Mouse (Mus musculus) liver, postnatal 0 days (tissue): ENCODE results near the gene Cfap300. TPM values are rescaled to one million over a fixed set of nuclear protein-coding genes. Genes with fewer than 3 reads are reported as not detected.

ENCODE experiments used
- ATAC-seq: fragments of 200-750 bp; cut with Nextera tagmentation; 2 replicates; pipeline ENCODE4 v1.8.0; 2017; ENCODE audit warnings: mild to moderate bottlenecking, moderate library complexity
- DNase-seq: peaks from one replicate; pipeline ENCODE4 v3.0.0-alpha.2; 2016
- H3K27ac ChIP-seq: fragments of 300-500 bp; sonication (generic); 2 replicates; pipeline ENCODE4 v1.5.1; 2014; ENCODE audit warnings: antibody characterized with exemption, moderate library complexity, mild to moderate bottlenecking, low read depth
- H3K27me3 ChIP-seq: fragments of 300-500 bp; sonication (generic); 2 replicates; pipeline ENCODE4 v1.6.1; 2014; ENCODE audit warnings: low read length, control low read depth, mixed read lengths; ENCODE audit not compliant: insufficient read depth
- H3K36me3 ChIP-seq: fragments of 300-500 bp; sonication (generic); replicated peaks from 2 replicates; pipeline ENCODE4 v1.6.1; 2014; ENCODE audit warnings: mild to moderate bottlenecking, control low read depth, low read length, moderate library complexity, mixed read lengths; ENCODE audit not compliant: insufficient read depth
- H3K4me1 ChIP-seq: fragments of 300-500 bp; sonication (generic); 2 replicates; pipeline ENCODE4 v1.6.1; 2014; ENCODE audit warnings: antibody characterized with exemption, mild to moderate bottlenecking, control low read depth; ENCODE audit not compliant: insufficient read depth
- H3K4me2 ChIP-seq: fragments of 300-500 bp; sonication (generic); 2 replicates; pipeline ENCODE4 v1.6.1; 2014; ENCODE audit warnings: low read depth, mild to moderate bottlenecking, low read length, moderate library complexity, mixed read lengths
- H3K4me3 ChIP-seq: fragments of 300-500 bp; sonication (generic); 2 replicates; pipeline ENCODE4 v1.5.1; 2014; ENCODE audit warnings: low read depth, low read length
- H3K9ac ChIP-seq: fragments of 300-500 bp; sonication (generic); replicated peaks from 2 replicates; pipeline ENCODE4 v1.6.1; 2014; ENCODE audit warnings: mild to moderate bottlenecking, moderate library complexity
- H3K9me3 ChIP-seq: fragments of 300-500 bp; sonication (generic); 2 replicates; pipeline ENCODE4 v1.6.1; 2016; ENCODE audit warnings: mild to moderate bottlenecking, control low read depth, low read length, mixed read lengths
- CTCF ChIP-seq: sonication (generic); IDR thresholded peaks from 2 replicates; pipeline ENCODE4 v1.5.1; 2016; ENCODE audit warnings: antibody characterized with exemption, low read depth
- EP300 ChIP-seq: IDR thresholded peaks from 2 replicates; pipeline ENCODE4 v1.6.1; 2016; ENCODE audit warnings: antibody characterized with exemption, low read depth, mild to moderate bottlenecking
- WGBS: fragments of 180-500 bp; shearing (Covaris S2); extraction: QIAGEN DNeasy Blood & Tissue Kit; methylation state at CpG from one replicate; pipeline ENCODE4 v1.1.7; 2014; ENCODE audit not compliant: insufficient replicate concordance; 5-methylcytosine and 5-hydroxymethylcytosine counted together
- polyA plus RNA-seq: library from polyadenylated mRNA; unstranded; fragments of >200 nt; fragmentation: Nextera tagmentation; extraction: Ambion mirVana; gene quantifications from 2 replicates; pipeline ENCODE4 v1.2.1, GENCODE M21; 2015

Gene Cfap300
- polyA plus RNA-seq, 1 experiment from 2014 or later: 0.90 TPM

GRCm38 (mm10) chr9:8017253-8017913 lies 25.2 kb downstream of the Cfap300 start:
- H3K36me3 ChIP-seq: no peaks in the 10 kb centered on the region
- peak; percentile 33 for DNase-seq
- H3K27me3 ChIP-seq: peaks cover 8% of the 10 kb centered on the region; the same call in 1 of the 2 replicates
- H3K4me2 ChIP-seq: no peak overlapping the region
- no peaks in the 10 kb centered on the region for H3K4me1 ChIP-seq
- no peaks in the 10 kb centered on the region for H3K9me3 ChIP-seq
- no peak overlapping the region for H3K27ac ChIP-seq
- WGBS: 32% methylated on average over 19 of the region's 20 CpGs
- TF ChIP-seq CTCF (no peak), EP300 (no peak)
- H3K4me3 ChIP-seq: no peak overlapping the region
- no peak overlapping the region for H3K9ac ChIP-seq
- no peak for ATAC-seq

GRCm38 (mm10) chr9:8004370-8004991 lies 38.1 kb downstream of the Cfap300 start, which contains the start of gene Yap1:
Gene Yap1 (minus strand): TSS chr9:8004596.
- Histone ChIP-seq H3K4me2 (peak within 1 kb of the TSS; percentile 65), H3K36me3 (no peaks in the 10 kb centered on the region), H3K4me1 (no peaks in the 10 kb centered on the region), H3K27me3 (peaks cover 37% of the 10 kb centered on the region), H3K27ac (peak within 1 kb of the TSS; percentile 95), H3K4me3 (peak within 1 kb of the TSS; percentile 64), H3K9me3 (no peaks in the 10 kb centered on the region), H3K9ac (peak within 1 kb of the TSS; percentile 78)
- TF ChIP-seq CTCF: no peak
- no peak for TF ChIP-seq EP300
- peak; percentile 64 for ATAC-seq
- WGBS: under 1% methylated on average over 74 of the region's 79 CpGs
- DNase-seq: peak; percentile 74

- TF ChIP-seq EP300 (no peak), CTCF (no peak)
- peak overlapping the region; percentile 78 for H3K9ac ChIP-seq
- no peaks in the 10 kb centered on the region for H3K4me1 ChIP-seq
- DNase-seq (peak; percentile 68), ATAC-seq (peak; percentile 90)
- peak overlapping the region; percentile 64 for H3K4me3 ChIP-seq
- peaks cover 3% of the 10 kb centered on the region; the same call in 1 of the 2 replicates for H3K36me3 ChIP-seq
- H3K4me2 ChIP-seq: peak overlapping the region; percentile 65
- WGBS: 1% methylated on average over 79 of the region's 82 CpGs
- H3K27me3 ChIP-seq: peaks cover 37% of the 10 kb centered on the region
- H3K9me3 ChIP-seq: no peaks in the 10 kb centered on the region
- H3K27ac ChIP-seq: peak overlapping the region; percentile 95
These were observed 39.0 kb downstream of the Cfap300 start for GRCm38 (mm10) chr9:8003301-8004271.

- H3K9me3 ChIP-seq: no peaks in the 10 kb centered on the region
- peak overlapping the region; percentile 95 for H3K27ac ChIP-seq
- TF ChIP-seq CTCF (no peak), EP300 (no peak)
- H3K4me2 ChIP-seq: peak overlapping the region; percentile 65
- no peaks in the 10 kb centered on the region for H3K4me1 ChIP-seq
- peak overlapping the region; percentile 64 for H3K4me3 ChIP-seq
- peaks cover 3% of the 10 kb centered on the region; the same call in 1 of the 2 replicates for H3K36me3 ChIP-seq
- ATAC-seq (no peak), DNase-seq (no peak)
- peak overlapping the region; percentile 78 for H3K9ac ChIP-seq
- peaks cover 37% of the 10 kb centered on the region for H3K27me3 ChIP-seq
- 5% methylated on average over 12 of the region's 12 CpGs for WGBS
These were observed 39.8 kb downstream of the Cfap300 start for GRCm38 (mm10) chr9:8002806-8003205.

GRCm38 (mm10) chr9:8001352-8001751 lies 41.3 kb downstream of the Cfap300 start:
- DNase-seq: no peak
- H3K27me3 ChIP-seq: peaks cover 35% of the 10 kb centered on the region
- H3K27ac ChIP-seq: no peak overlapping the region
- H3K4me1 ChIP-seq: no peaks in the 10 kb centered on the region
- no peak overlapping the region for H3K9ac ChIP-seq
- no peak overlapping the region for H3K4me3 ChIP-seq
- H3K9me3 ChIP-seq: no peaks in the 10 kb centered on the region
- TF ChIP-seq EP300 (no peak), CTCF (no peak)
- 67% methylated on average over 7 of the region's 7 CpGs for WGBS
- no peak overlapping the region for H3K4me2 ChIP-seq
- peaks cover 3% of the 10 kb centered on the region; the same call in 1 of the 2 replicates for H3K36me3 ChIP-seq
- ATAC-seq: no peak

GRCm38 (mm10) chr9:7994275-7994674 lies 48.3 kb downstream of the Cfap300 start:
- Histone ChIP-seq H3K4me3 (no peak overlapping the region), H3K9me3 (no peaks in the 10 kb centered on the region), H3K27ac (no peak overlapping the region), H3K27me3 (no peaks in the 10 kb centered on the region), H3K4me1 (peaks cover 6% of the 10 kb centered on the region; the same call in 1 of the 2 replicates), H3K9ac (no peak overlapping the region), H3K4me2 (no peak overlapping the region), H3K36me3 (peaks cover 3% of the 10 kb centered on the region; the same call in 1 of the 2 replicates)
- DNase-seq (no peak), ATAC-seq (no peak)
- WGBS: 70% methylated on average over 5 of the region's 5 CpGs
- TF ChIP-seq CTCF: no peak
- no peak for TF ChIP-seq EP300
